Mouse (Mus musculus): Measurements from ENCODE around the gene Hhat.

- no peak for TF ChIP-seq HCFC1 (IDR thresholded peaks at IDR 0.05; ENCODE audit: borderline replicate concordance, insufficient read depth, low read length)
- no peak for TF ChIP-seq MAFK (IDR thresholded peaks at IDR 0.05; ENCODE audit: insufficient read depth, low read depth, low read length)
Measured at GRCm38 (mm10) chr1:192730517-192730916, 40.5 kb downstream of the Hhat start.
